Mouse (Mus musculus) splenic B cell, adult 2 months (primary cell): ENCODE data around the gene Phc3.
A peak's percentile ranks its signal among the peaks of the same experiment; 100 is the strongest.

Experiments used
- DNase-seq: peaks from one replicate; pipeline ENCODE4 v3.0.0-alpha.2; 2011; ENCODE audit warnings: low read depth, low spot score
- H3K27me3 ChIP-seq: 2 replicates; pipeline ENCODE4 v1.6.1; 2012; ENCODE audit warnings: mild to moderate bottlenecking, low read length, moderate library complexity, mixed read lengths; ENCODE audit not compliant: control insufficient read depth, poor library complexity, insufficient read depth, severe bottlenecking
- H3K36me3 ChIP-seq: 2 replicates; pipeline ENCODE4 v1.6.1; 2012; ENCODE audit warnings: mild to moderate bottlenecking, low read length, moderate library complexity, mixed read lengths; ENCODE audit not compliant: control insufficient read depth, poor library complexity, insufficient read depth, severe bottlenecking

Phc3 gene

DNA sequence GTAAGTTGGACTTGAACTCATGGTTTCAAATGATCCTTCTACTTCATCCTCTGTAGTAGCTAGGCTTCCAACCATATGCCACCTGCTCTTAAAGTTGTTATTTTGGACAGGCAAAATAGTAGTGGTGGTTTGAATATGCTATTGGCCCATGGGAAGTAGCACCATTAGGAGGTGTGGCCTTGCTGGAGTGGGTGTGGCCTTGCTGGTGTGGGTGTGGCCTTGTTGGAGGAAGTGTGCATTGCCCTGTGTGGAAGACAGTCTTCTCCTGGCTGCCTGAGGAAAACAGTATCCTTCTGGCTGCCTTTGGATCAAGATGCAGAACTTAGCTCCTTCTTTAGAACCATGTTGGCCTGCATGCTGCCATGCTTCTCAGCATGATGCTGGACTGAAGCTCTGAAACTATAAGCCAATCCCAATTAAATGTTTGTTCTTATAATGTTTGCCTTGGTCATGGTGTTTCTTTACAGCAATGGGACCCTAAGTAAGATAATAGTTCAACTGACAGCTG lies 23.9 kb upstream of the Phc3 start:
- DNase-seq = peak; percentile 66
- Histone ChIP-seq H3K36me3 (no peaks in the 10 kb centered on the region), H3K27me3 (no peaks in the 10 kb centered on the region)

GRCm38 (mm10) chr3:30992161-30992560 lies 22.9 kb upstream of the Phc3 start:
- DNase-seq = no peak
- Histone ChIP-seq H3K27me3 (no peaks in the 10 kb centered on the region), H3K36me3 (no peaks in the 10 kb centered on the region)

DNA sequence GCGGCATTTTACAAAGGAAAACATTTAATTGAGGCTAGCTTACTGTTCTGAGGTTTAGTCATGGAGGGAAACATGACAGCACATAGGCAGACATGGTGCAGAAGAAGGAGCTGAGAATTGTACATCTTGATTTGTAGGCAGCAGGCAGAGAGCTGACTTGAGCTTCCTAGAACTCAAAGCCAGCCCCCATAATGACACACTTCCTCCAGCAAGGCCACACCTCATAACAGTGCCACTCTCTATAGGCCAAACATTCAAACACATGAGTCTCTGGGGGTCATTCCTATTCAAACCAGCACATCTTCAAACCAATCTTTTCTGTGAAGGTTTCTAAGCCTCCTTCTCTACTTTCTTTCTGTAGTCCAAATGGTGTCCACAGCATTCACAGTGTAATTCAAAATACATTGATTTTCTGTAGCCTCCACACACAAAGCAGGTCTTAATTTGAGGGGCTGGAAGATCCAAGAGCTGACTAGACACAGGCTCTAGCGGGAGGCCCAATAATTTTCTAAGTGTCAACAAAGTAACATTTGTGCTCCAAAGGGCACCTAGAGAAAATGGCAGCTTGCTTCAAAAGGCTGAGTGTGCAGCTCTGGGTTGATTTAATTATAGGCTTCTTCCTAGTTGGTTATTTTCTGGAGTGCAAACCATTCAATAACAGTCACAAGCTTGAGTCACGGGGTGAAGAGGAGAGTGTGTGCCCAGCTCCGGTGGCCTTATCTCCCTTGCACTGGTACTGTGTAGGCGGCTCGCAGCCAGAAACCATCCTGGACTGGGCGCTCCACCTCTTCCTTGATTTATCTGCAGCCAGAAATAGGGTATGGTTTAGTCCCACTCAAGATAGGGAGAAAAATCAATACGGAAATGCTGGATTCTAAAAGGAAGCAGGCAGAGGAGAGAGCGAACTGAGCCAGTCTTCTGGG lies 18.4 kb upstream of the Phc3 start:
- Histone ChIP-seq H3K36me3 (no peaks in the 10 kb centered on the region), H3K27me3 (no peaks in the 10 kb centered on the region)
- no peak for DNase-seq

DNA sequence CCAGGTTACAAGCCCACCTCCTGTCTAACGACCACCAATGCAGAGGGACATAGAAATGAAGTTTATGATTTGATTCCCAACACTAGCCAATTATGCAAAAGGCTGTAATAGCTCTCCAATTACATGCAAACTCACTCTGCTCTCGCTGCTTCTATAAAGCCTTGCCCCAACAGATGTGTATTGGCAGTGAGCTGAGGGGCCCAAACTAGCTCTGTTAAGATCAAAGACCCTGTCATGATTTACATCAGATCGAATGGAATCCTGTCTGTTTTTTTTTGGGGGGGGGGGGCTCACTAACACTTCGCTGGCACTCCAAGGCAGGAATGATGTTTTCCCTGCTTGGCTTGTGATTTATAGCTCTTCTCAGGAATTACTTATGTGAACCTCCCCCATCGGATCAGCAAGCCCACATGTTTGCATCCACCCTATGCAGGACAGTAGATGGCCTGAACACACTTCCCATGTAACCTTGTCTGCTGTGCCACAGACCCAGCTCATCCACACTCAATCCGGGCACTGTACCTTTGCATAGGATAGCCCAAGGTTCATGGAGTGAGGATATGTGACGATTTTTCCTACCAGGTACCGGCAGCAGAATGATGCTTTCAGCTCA lies 13.8 kb upstream of the Phc3 start:
- Histone ChIP-seq H3K36me3 (no peaks in the 10 kb centered on the region), H3K27me3 (no peaks in the 10 kb centered on the region)
- no peak for DNase-seq

- Histone ChIP-seq H3K36me3 (no peaks in the 10 kb centered on the region), H3K27me3 (no peaks in the 10 kb centered on the region)
- no peak for DNase-seq
Observed at GRCm38 (mm10) chr3:30981616-30982380, 12.6 kb upstream of the Phc3 start.

DNA sequence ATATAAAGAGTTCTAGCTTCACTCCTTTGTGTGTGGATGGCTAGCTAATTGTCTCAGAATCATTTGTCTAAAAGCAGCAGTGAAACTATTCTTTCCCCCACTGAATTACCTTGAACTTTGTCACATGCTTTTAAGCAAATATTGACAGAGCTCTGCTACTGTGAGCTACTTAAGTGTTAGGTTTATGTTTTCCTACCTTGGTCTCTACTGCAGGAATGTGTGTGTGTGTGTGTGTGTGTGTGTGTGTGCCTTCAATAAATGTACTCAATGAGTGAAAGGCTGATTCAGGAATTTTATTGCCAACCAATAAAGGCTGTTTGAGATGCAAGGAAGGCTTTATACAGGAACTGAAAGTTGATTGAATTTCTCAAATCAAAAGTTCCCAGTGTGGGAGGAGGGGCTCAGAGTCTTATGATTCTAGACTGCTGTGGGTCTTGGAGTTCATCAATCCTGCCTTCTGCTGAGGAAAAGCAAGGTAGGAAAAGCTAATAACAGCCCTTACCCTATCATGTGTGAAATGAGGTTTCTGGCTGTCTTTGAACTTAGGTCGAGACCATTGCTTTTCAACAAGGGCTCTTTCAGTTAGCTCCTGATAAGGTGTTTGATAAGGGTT lies 7.9 kb upstream of the Phc3 start:
- no peak for DNase-seq
- Histone ChIP-seq H3K27me3 (no peaks in the 10 kb centered on the region), H3K36me3 (no peaks in the 10 kb centered on the region)

DNA sequence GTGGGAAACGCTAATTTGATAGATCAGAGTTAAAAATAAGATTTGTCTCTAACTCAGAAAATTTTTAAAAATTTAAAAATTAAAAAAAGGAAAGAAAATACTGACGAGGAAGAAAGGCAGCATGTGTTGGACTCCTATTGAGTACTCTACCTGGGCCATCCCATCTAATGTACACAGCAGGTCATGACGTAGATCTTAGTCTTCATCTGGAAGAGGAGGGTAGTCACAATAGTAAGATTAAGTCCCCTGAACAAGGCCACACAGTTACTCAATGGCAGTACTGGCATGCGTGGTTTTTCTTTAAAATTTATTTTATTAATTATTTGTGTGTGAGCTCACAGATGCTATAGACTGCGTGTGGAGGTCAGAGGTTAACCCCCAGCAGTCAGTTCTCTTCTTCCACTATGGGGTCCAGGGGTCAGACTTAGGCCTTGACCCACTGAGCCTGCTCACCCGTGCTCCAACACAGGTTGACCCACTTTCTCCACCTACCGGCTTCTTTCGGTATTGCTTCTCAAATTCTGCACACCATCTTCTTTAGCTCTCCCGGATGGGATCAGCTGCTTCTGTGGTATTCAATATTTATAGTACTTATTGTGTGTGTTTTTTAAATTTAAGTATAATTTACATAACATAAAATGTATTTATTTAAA lies 6.0 kb upstream of the Phc3 start:
- peak; percentile 83 for DNase-seq
- H3K27me3 ChIP-seq = no peaks in the 10 kb centered on the region
- no peaks in the 10 kb centered on the region for H3K36me3 ChIP-seq

DNA sequence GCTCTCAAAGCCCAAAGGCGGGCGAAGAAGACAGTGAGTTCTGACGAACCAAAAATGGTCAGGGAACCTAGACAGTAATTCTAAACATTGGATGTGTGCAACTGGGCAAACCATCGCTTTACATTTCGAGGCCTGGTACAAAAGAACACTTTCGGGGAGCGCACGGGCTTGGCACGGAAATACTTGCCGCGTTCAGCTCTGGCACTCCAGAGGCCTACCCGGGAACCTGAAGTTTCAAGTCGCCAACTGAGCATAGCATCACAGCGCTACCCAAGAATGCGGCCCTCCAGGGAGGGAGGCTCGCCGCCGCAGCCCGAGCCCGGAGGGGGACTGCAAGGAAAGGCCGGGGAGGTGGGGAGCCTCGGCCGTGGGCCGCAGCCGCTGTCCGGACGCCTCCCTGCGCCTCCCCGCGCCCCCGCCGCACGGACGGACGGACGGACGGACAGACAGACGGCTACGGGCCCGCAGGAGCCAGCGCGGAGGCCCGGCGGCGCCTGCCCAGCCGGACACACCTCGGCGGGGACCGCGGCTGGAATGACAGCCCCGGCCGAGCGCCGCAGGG lies 603 bp downstream of the Phc3 start:
- peak; percentile 54 for DNase-seq
- no peaks in the 10 kb centered on the region for H3K27me3 ChIP-seq
- H3K36me3 ChIP-seq = peaks cover 2% of the 10 kb centered on the region; the same call in 1 of the 2 replicates

- H3K27me3 ChIP-seq = no peaks in the 10 kb centered on the region
- H3K36me3 ChIP-seq = peaks cover 7% of the 10 kb centered on the region
- no peak for DNase-seq
Observed at GRCm38 (mm10) chr3:30965644-30966043, 3.6 kb downstream of the Phc3 start.

DNA sequence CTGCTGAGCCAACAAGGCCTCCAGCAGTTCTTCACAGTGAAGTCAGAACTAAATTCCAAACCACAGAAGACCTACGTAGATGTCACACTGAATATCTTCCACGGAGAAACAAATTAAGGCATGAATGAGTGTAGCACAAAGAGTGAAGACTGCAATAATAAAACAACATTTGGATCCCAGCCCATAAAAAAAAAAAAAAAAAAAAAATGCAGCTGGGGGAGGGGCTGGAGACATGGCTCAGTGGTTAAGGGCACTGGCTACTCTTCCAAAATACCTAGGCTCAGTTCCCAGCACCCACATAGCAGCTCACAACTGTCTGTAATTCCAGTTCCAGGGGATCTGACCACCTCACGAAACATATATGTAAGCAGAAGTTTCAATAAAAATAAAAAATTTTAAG lies 5.0 kb downstream of the Phc3 start:
- DNase-seq = no peak
- peaks cover 8% of the 10 kb centered on the region for H3K36me3 ChIP-seq

DNA sequence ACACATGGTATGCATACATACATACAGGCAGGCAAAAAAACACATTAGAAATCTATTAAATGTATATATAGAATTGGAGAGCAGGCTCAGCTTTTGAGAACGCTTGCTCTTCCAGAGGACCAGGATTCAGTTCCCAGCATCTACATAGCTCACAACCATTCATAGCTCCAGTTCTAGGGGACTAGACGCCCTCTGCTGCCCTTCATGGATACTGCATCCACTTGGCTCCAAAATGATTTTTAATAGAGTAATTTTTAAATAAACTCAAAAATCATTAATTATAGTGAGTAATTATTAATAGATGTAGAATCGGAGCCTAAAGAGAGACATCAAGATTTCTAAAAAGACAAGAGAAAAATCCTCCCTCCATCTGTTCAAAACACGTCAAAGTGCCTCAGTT lies 6.1 kb downstream of the Phc3 start:
- peak; percentile 24 for DNase-seq
- Histone ChIP-seq H3K36me3 (peaks cover 11% of the 10 kb centered on the region), H3K27me3 (no peaks in the 10 kb centered on the region)

More for the DNA sequence above, 5.0 kb downstream of the Phc3 start:
- no peaks in the 10 kb centered on the region for H3K27me3 ChIP-seq

- DNase-seq = no peak
- Histone ChIP-seq H3K36me3 (peaks cover 16% of the 10 kb centered on the region), H3K27me3 (no peaks in the 10 kb centered on the region)
Observed at GRCm38 (mm10) chr3:30959868-30960831, 9.1 kb downstream of the Phc3 start.

DNA sequence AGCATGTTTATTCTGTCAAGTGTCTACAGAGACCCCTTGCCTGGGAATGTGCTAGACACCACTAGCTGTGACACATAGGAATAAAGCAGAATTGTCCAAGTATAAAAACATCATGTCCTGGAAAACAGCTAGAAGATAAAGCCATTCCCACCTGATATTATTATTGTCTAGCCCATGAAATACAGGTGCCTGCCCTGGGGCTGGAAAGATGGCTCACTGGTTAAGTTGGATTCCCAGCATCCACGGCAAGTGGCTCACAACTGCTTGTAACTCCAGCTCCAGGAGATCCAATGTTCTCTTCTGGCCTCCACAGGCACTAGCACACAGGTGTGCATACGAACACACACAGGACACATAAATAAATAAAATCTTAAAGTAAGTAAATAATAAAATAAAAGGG lies 10.5 kb downstream of the Phc3 start:
- Histone ChIP-seq H3K36me3 (peaks cover 18% of the 10 kb centered on the region), H3K27me3 (no peaks in the 10 kb centered on the region)
- DNase-seq = no peak
